Mouse (Mus musculus): ENCODE results near the gene Tril. TPM values are rescaled to one million over a fixed set of nuclear protein-coding genes. Genes with fewer than 3 reads are reported as not detected.

Gene Tril
- 0.10 and 0.24 TPM in 2 replicates for polyA plus RNA-seq (2012; rRNA removed)

DNA sequence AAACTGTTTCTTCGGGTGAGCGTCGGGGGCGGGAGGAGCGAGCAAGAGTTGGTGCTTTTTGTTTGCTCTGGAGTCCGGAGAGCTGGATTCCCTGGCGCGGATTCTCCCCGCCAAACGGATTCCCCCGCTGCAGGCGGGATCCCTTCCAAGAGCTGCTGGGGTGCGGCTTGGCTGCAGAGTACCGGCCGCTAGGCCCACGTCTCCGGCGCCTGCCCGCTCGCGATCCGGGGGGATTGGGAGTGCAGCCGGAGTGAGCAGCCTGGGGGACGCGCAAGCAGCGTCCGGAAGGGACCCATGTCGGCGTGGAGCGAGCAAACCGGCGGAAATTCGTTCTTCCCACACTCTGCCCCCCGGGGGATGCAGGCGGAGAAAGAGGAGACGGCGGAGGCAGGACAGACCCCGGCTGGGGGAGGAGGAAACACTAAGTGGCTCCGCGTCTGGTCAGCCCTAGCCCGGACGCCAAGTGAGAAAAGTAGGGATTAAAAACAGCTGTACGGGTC lies at the start of gene Tril:
Gene Tril (minus strand): TSS at position 345 of the 500 bp plus-strand sequence.

Other genes starting within 250 kb of the Tril start
- gene Cpvl, start 157.8 kb upstream of the Tril start, polyA plus RNA-seq (2012; rRNA removed), result 0.02 TPM in 2 replicates
- 1.6 and 2.1 TPM in 2 replicates for gene Chn2, start 218.7 kb upstream of the Tril start, polyA plus RNA-seq (2012; rRNA removed)

Data from liver, embryonic 14 days (tissue).